Mouse (Mus musculus) layer of hippocampus, postnatal 14 days (tissue): Measurements from ENCODE around the gene Avpr1a. TPM values are rescaled to one million over a fixed set of nuclear protein-coding genes. Genes with fewer than 3 reads are reported as not detected.

Experiments used
- DNase-seq, 2 experiments: peaks; one replicate each; pipeline ENCODE4 v3.0.0; 2021 to 2022; ENCODE audit warnings: low spot score in 2 of 2, mixed read lengths in 1 of 2
- long read RNA-seq, 2 experiments: library from polyadenylated mRNA; stranded (forward); transcript quantifications; one replicate each; pipeline ENCODE4 v2.0.0; 2021
- total RNA-seq, 2 experiments: library from RNA; stranded (reverse); gene quantifications; 2 replicates each; pipeline ENCODE4 v1.2.3; 2021

Gene Avpr1a
- 1 to 10 TPM; 1.5 to 1.8 TPM for total RNA-seq
- long read RNA-seq, experiment 1, partial matches to known transcripts: 0 of 2 reads
- long read RNA-seq, experiment 1, other reads (novel, unspliced or antisense): 0 of 2 reads
- long read RNA-seq, experiment 2, partial matches to known transcripts: 0 of 4 reads
- long read RNA-seq, experiment 2, other reads (novel, unspliced or antisense): 2 of 4 reads

DNA sequence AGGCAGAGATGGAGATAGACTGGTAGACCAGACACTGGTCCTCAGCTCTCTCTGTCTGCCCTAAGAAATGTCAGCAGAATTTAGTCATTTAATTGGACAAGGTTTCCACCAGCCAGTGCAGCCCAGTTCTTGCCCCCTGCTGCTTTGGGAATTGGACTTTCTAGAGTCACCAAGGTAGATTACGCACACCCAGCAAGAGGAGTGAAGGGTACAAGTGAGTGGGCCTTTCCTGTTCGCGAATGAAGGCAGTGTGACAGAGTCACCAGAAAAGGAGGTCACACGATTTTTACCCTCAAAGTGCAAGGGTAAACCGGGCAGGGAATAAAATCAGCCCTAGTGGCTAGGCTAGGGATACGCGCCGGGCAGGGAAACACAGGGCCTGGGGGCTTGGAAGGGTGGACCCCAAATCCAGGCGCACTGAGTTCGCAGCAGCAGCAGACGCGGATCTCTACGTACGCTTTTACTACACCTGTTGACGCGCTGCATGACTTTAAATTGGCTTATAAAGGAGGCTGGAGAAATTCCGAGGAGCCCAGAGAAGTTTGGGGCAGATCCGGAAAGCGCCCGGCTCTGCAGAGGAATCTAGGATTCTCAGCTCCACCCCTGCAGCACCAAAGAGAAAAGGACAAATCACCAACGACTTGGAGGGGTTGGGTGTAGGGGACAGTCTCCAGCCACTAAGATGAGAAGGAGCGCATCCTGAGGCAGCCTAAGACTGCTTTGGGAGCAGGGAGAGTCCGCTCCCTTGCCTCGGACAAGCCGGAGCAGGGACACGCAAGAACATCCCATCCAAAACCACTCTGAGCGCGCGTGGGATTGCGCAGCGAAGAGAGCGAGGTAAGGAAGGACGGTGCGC lies at the start of gene Avpr1a:
Avpr1a (plus strand) TSS at position 639 of the 856 bp plus-strand sequence.
- DNase-seq: no peak

DNA sequence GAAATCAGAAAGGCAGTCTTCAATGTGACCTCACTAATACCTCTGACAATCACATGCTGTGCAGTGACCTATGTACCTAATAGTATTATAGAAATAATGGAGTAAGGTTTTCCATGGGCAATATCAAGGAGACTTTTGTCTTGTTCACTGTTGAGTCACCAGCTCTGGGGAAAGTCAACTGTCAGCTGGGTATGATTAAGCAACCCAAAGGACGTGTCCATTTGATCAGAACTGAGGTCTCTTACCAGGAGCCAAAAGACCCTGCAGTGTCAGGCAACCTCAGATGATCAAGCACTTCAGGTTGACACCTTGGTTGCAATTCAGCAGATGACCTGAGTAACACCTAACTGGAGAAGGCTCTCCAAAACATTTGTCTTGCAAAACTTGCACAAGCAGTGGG lies 46.0 kb upstream of the Avpr1a start:
- DNase-seq: no peak

DNA sequence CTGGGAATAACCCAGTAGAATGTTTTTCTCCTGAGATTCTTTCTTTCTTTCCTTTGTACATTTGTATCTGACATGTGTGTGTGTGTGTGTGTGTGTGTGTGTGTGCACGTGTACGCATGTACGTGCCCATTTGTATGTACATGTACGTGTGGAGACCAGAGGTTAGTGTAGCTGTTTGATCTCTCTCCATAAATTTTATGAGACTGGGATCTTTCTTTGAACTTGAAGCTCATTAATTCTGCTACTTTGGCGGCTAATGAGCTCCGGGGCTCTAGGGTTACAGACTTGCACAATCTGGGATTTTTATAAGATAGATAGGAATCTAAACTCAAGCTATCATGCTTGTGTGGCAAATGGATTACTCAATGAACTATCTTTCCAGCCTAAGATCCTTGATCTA lies 42.0 kb upstream of the Avpr1a start:
- DNase-seq: no peak

DNA sequence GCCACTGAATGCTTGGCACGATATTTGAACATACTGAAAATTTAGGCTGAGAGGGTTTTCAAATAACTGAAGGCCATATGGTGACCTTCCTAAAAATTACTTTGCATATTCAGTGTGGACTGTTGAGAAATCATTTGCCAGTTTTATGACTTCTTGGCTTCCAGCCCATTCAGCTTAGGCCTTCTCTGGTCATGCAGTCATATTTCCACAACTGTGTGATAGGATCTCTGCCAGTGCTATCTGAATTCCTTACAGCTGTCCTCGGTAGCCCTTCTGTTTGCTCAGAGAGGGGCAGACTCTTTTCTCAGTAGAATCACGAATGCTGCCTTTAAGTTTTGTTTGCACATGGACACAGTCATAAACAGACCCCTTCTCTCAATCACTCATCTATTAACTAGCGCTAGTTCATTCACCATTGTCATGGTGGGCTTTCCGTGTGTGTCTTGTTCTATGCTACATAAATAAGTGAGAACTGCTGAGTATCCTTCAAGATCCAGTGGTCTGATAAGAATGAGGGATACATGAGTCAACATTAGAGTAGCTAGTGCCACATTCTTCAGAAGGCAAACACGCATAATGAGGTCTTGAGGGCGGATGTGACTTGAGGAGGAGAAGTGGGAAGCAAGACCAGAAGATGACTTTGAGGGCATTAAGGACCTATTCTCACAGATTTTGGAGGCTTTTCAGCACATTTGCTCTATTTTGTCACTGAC lies 39.4 kb upstream of the Avpr1a start:
- DNase-seq: no peak

DNA sequence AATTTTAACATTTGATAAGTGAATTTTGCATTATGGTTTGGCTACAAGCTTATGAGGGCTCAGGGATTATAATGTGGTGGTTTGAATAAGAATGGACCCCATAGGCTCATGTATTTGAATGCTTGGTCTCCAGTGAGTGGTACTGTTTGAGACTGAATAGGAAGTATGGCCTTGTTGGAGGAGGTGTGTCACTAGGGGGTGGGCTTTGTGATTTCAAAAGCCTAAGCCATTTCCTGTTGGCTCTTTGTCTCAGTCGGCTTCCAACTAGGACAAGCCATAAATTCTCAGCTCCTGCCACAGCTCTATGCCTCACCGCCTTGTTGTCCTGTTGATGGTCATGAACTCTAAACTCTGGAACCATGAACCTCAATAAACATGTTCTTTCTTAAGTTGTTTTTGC lies 37.5 kb upstream of the Avpr1a start:
- no peak for DNase-seq

DNA sequence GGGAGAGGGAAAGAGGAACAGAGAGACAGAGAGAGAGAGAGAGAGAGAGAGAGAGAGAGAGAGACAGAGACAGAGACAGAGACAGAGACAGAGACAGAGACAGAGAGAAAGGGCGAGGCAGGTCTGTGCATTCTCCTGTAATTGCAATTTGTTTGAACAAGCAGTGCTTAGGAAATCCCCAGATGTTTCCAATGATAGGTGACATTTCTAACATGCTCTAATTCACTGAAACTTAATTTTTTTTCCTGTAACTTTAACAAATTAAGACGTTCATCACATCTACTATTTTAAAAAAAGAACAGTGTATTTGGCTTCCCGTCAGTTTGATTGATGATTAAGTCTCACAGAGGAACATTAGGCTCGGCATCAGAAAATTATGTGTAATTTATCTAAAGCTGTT lies 15.6 kb upstream of the Avpr1a start:
- DNase-seq: no peak

DNA sequence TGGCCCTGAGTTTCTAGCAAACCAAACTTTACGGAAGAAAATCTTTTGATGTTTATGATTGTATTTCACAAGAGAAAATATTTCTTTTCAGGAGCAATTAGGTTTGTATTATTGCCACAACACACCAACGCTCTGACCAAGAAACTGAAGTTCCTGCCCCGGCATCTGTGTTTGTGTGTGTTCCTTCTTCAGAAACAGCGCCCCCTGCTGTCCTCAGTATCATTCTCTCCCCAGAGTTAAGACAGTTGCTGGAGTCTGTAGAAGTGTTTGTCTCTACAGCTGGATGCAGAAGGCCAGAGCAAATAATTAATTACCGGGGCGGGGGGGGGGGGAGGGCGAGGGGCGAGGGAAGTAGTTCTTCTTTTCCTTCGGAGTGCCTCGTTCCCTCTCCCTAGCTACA lies 1.0 kb upstream of the Avpr1a start:
- peak; percentile 29 to 76 for DNase-seq

DNA sequence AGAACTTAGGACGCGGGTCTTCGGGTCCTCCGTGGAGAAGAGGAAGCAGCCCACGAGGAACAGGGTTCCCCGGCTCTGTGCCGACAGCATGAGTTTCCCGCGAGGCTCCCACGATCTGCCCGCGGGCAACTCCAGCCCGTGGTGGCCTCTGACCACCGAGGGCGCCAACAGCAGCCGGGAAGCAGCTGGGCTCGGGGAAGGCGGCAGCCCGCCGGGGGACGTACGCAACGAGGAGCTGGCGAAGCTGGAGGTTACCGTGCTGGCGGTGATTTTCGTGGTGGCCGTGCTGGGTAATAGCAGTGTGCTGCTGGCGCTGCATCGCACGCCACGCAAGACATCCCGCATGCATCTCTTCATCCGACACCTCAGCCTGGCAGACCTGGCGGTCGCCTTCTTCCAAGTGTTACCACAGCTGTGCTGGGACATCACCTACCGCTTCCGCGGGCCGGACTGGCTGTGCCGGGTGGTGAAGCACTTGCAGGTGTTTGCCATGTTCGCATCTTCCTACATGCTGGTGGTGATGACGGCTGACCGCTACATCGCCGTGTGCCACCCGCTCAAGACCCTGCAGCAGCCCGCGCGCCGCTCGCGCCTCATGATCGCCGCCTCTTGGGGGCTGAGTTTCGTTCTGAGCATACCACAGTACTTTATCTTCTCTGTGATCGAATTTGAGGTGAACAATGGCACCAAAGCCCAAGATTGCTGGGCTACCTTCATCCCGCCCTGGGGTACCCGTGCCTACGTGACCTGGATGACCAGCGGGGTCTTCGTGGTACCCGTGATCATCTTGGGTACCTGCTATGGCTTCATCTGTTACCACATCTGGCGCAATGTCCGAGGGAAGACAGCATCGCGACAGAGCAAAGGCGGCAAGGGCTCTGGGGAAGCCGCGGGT lies 665 bp downstream of the Avpr1a start:
- DNase-seq: peak; percentile 12 to 28

DNA sequence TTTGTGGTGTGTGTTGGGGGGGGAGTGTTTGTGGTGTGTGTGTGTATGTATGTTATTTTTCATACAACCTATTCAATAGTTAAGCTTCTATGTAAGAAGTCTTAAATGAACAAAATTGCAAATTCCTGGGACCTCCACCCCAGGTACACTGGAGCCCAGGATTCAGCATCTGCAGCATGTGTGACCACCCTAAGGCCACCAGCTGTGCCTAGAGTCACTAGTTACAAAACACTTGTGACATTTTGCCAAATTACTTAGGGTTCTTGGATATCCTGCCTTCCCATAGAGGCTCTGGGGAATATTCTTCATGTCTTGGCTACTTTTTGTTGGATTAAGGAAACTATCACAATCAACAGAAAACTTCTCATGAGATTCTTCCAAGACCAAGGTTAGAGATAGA lies 1.6 kb downstream of the Avpr1a start:
- DNase-seq: no peak

DNA sequence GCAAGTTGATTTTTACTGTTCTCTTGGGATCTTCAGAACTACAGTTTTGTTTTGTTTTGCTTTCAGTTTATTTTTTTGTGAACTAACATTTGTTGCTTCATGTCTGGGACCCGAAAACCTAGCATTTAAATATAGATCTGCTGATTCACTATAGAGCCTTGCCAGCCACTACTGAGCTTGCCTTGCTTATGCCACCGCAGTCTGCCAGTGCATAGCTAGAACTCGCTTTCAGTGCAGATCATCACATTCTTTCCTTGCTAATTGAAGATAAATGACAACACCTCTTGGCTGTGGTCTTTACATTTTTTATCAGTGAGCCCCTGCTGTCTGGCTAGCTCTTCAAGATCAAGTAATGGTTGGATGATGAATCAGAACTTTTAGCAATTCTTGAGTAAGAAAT lies 5.2 kb downstream of the Avpr1a start:
- no peak for DNase-seq

DNA sequence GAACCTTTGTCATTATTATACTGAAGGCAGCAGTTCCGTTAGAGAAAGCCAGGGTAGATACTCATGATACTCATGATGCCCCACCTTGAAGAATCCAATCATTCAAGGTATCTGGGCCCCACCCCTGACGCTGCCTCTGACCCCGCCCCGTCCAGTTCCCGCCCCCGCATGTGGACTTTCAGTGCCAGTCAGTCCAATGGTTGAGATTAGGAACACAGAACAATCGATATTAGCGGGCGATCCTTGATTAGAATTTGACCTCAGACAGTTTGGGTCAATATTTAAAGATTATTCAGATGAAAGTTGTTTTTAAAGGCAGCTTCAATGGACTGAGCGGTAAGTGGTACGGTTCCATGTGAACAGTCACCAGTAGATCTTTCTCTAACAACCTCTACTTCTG lies 7.5 kb downstream of the Avpr1a start:
- DNase-seq: no peak

DNA sequence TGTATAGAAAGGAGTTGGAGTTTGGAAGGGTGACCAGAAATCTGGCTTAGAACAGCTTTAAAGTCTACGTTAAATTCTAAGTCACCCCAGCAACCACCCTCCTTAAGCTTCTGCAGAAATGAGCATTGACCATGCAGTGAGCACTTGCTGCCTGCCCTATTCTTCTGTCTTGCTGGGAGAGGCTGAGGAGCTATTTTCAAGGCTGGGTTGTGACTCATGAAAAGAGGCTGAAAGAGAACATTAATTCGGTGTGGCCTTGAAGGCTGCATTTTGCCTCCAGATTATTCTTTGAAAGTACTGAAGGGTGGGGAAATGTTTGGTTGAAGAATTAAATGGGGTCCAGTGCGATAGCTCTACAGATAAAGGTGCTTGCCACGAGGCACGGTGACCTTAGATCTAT lies 28.5 kb downstream of the Avpr1a start:
- DNase-seq: no peak

DNA sequence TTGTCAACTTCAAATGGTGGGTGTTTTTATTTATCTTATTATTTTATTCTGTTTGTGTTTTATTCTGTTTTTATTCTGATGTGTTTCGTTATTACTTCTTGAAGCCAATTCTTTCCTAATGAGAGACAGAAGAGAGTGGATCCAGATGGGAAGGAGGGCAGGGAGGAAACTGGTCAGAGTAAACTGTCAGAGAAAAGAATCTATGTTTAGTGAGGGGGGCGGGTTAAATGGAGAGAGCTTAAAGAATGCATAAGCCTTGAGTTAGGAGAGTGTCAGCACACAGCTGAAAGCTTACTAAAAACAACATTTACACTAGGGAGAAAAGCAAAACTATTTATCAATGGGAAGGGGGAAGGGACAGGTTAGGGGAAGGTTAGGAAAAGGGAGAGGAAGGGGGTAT lies 50.3 kb downstream of the Avpr1a start:
- no peak for DNase-seq

DNA sequence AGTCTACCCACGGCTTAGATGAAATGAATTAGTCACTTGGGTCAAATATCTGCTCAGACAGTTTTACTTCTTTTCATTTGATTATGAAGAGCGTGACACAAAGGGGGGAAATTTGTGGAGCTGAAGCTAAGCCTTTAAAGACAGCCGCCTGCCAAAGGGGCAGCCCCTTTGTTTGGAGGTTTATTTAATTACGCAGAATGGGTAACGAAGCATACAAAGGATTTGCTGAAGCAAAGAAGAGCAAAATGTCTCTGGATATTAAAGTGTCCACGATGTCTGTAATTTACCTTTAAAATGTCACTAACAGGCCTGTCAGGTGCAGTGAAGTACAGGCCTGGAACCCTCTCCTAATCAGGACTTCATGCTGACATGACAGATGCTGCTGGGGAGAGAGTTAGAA lies 51.0 kb downstream of the Avpr1a start:
- DNase-seq: no peak

Other genes starting within 250 kb of the Avpr1a start
- gene Ppm1h, start 230.3 kb downstream of the Avpr1a start, total RNA-seq: 10 to 100 TPM; 73.7 to 78.3 TPM